Comparison of ENCODE assay signal across 8 mouse cellular contexts in the genomic region with DNA sequence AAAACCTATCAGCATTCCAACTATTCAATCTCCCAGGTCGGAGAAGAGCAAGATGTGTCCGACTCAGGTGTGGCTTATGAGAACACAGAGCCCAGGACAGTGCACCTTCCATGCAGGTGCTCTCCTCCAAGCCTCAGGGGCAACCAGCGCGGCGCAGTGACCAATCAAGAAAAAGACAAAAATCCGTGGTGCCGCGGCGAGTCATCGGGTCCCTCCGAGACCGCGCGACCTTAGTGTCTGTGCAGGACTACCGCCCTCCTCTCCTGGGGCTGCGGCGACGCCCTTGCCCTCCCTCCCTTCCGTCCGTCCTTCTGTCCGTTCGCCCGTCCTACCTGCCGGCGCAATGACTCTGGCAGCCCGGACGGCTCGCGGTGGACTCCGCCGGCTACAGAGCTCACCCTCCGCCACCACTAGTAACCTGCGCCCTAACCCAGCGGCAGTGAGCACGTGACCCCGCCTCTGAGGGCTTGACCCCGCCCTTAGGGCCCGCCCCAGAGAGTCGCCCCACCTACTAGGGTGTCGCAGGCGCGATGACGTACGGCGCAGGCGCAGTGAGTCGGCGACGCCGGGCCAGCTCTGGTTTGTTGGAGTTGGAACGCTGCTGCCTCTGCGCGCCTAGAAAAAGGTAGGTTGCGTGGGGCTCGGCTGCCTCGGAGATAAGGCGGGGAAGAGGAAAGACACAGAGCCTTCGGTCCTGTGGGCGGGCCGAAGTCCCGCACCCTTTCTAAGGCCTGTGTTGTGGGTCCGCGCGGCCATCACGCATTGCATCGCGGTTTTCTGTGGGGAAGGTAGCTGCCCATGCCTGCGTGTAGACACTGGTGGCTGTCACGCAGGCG. TPM values are rescaled to one million over a fixed set of nuclear protein-coding genes. Genes with fewer than 3 reads are reported as not detected.
DNase-seq lines count a peak whose midpoint lies in the region; ATAC-seq lines count a peak whose summit lies in the region.

A gene (minus strand): TSS at position 455 of the 836 bp plus-strand sequence.
A gene (plus strand): TSS at position 500 of the 836 bp plus-strand sequence.

- under 1% methylated on average over 70 of the region's 70 CpGs for WGBS in intestine, embryonic 14.5 days

- H3K4me3 ChIP-seq in intestine, embryonic 14.5 days (ENCODE audit: low read depth, low read length) = peak within 1 kb of the TSS; percentile 84

- H3K36me3 ChIP-seq in intestine, embryonic 14.5 days (ENCODE audit: control insufficient read depth, insufficient read depth, low read length) = peaks cover 18% of the 10 kb centered on the region

- intact Hi-C loops in gastrocnemius, postnatal 14 days (cut with DNase I; ENCODE audit: low total_unique reads) = no loop called here
- intact Hi-C loops in left cerebral cortex, postnatal 14 days (cut with DNase I) = no loop called here

- H3K27me3 ChIP-seq in intestine, embryonic 14.5 days (replicated peaks; ENCODE audit: control insufficient read depth, insufficient read depth, low read length) = no peaks in the 10 kb centered on the region

- H3K27ac ChIP-seq in intestine, embryonic 14.5 days (ENCODE audit: low read depth) = peak within 1 kb of the TSS; percentile 79

- peak; percentile 99 for DNase-seq in adrenal gland, adult (ENCODE audit: inconsistent age in 2 of 2, low spot score in 1 of 2)
- peak; percentile 98 for DNase-seq in embryo, embryonic 10.5 days (ENCODE audit: low spot score)
- DNase-seq in gastrocnemius, postnatal 14 days = peak; percentile 97
- peak; percentile 98 for DNase-seq in intestine, embryonic 14.5 days (ENCODE audit: low spot score)
- DNase-seq in left cerebral cortex, postnatal 14 days (ENCODE audit: low spot score in 2 of 2) = peak; percentile 97 to 99
- peak; percentile 97 for DNase-seq in mesoderm, embryonic 11.5 days (ENCODE audit: low read depth, low spot score)
- peak; percentile 96 to 97 for DNase-seq in right cerebral cortex, postnatal 36 days (ENCODE audit: low spot score in 2 of 2)
- DNase-seq in yolk sac, embryonic 10.5 days (ENCODE audit: low spot score) = peak; percentile 98

- no peaks in the 10 kb centered on the region for H3K9me3 ChIP-seq in intestine, embryonic 14.5 days (ENCODE audit: control insufficient read depth, low read length)

- H3K4me1 ChIP-seq in intestine, embryonic 14.5 days (replicated peaks; ENCODE audit: control insufficient read depth, insufficient read depth, low read length) = peaks cover 9% of the 10 kb centered on the region; the same call in 1 of the 2 replicates

- H3K4me2 ChIP-seq in intestine, embryonic 14.5 days (ENCODE audit: low read length) = peak within 1 kb of the TSS; percentile 85

- peak; percentile 98 for ATAC-seq in intestine, embryonic 14.5 days (replicated peaks; ENCODE audit: low FRiP score, low TSS enrichment, low read depth)

- H3K9ac ChIP-seq in intestine, embryonic 14.5 days (ENCODE audit: low read length) = peak within 1 kb of the TSS; percentile 83

RNA-seq across cellular contexts. Expression of the first gene that starts in this region (rescaled TPM):
- 1 to 10 TPM; 4.1 to 5.1 TPM for total RNA-seq in gastrocnemius, postnatal 14 days (2021)
- 5.1 and 5.4 TPM in 2 replicates for polyA plus RNA-seq in intestine, embryonic 14.5 days (2014; fragmentation: Nextera tagmentation; extraction: Ambion mirVana)
- 10 to 100 TPM; 15.5 to 16.3 TPM for total RNA-seq in left cerebral cortex, postnatal 14 days (2021)

RNA-seq across cellular contexts. Expression of the second gene that starts in this region (rescaled TPM):
- total RNA-seq in gastrocnemius, postnatal 14 days (2021) = 10 to 100 TPM; 55.5 to 61.0 TPM
- polyA plus RNA-seq in intestine, embryonic 14.5 days (2014; fragmentation: Nextera tagmentation; extraction: Ambion mirVana) = 154 and 161 TPM in 2 replicates
- total RNA-seq in left cerebral cortex, postnatal 14 days (2021) = 100 to 1,000 TPM; 140 to 152 TPM

Comparison
In these comparisons a context has a peak if more than half of its experiments do, and no peak if none do; other contexts are left out.
1. Peak in every context shown above with its lines: DNase-seq, ATAC-seq, H3K4me3 ChIP-seq and H3K27ac ChIP-seq.